Mouse (Mus musculus): ENCODE data around the gene Enkd1. TPM values are rescaled to one million over a fixed set of nuclear protein-coding genes. Genes with fewer than 3 reads are reported as not detected.

Gene Enkd1
- polyA plus RNA-seq (2014; fragmentation: Illumina TruSeq; extraction: RNeasy Lipid Tissue Mini Kit (QIAGEN cat#74804); ENCODE audit: insufficient read depth, low read depth, low replicate concordance), result 4.8 TPM

GRCm38 (mm10) chr8:105707498-105708403 is at the start of gene Enkd1, which contains the start of gene 4933405L10Rik:
Enkd1 (minus strand) TSS chr8:105708210.
4933405L10Rik (plus strand) TSS chr8:105707655.

GRCm38 (mm10) chr8:105700966-105701824 is 6.8 kb downstream of the Enkd1 start, which contains the start of the genes Acd and Pard6a:
Acd (minus strand) TSS chr8:105701102.
Pard6a (plus strand) TSS chr8:105701148.

DNA sequence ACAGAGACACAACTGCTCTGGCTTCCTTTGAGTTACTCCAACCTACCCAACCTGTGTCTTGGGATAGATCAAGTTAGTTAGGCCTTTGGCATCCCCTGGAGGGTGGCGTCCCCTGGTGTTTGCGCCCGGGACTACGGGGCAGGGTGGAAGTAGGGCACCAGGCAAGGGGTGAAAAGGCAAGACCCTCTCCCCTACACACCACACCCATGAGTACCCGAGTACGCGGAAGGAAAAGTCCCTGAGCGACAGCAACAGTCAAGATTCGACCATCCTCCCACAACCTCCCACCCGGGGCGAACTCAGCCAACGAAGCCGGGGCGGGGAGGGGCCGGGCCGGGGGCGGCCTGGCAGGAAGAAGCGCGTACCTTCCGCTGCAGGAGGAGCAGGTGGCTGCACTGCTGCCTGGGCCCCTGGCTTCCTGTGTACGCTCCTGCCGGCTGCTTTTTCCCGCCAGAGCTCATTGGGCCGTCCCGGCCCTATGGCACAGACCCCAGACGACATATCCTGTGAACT is 22.2 kb downstream of the Enkd1 start, which contains the start of gene Carmil2:
Gene Carmil2, plus strand, starts transcription at position 479 of the 513 bp plus-strand sequence.

Other genes starting within 250 kb of the Enkd1 start
- gene Tppp3, start 236.7 kb downstream of the Enkd1 start, polyA plus RNA-seq (2014; fragmentation: Illumina TruSeq; extraction: RNeasy Lipid Tissue Mini Kit (QIAGEN cat#74804); ENCODE audit: insufficient read depth, low read depth, low replicate concordance), result 588 TPM
- gene Zdhhc1, start 211.3 kb downstream of the Enkd1 start, polyA plus RNA-seq (2014; fragmentation: Illumina TruSeq; extraction: RNeasy Lipid Tissue Mini Kit (QIAGEN cat#74804); ENCODE audit: insufficient read depth, low read depth, low replicate concordance), result 33.8 TPM
- 0.74 TPM for gene Hsd11b2, start 189.5 kb downstream of the Enkd1 start, polyA plus RNA-seq (2014; fragmentation: Illumina TruSeq; extraction: RNeasy Lipid Tissue Mini Kit (QIAGEN cat#74804); ENCODE audit: insufficient read depth, low read depth, low replicate concordance)
- gene Atp6v0d1, start 142.2 kb downstream of the Enkd1 start, polyA plus RNA-seq (2014; fragmentation: Illumina TruSeq; extraction: RNeasy Lipid Tissue Mini Kit (QIAGEN cat#74804); ENCODE audit: insufficient read depth, low read depth, low replicate concordance), result 95.5 TPM
- gene Ripor1, start 103.0 kb downstream of the Enkd1 start, polyA plus RNA-seq (2014; fragmentation: Illumina TruSeq; extraction: RNeasy Lipid Tissue Mini Kit (QIAGEN cat#74804); ENCODE audit: insufficient read depth, low read depth, low replicate concordance), result 24.7 TPM
- gene Ctcf, start 71.6 kb downstream of the Enkd1 start, polyA plus RNA-seq (2014; fragmentation: Illumina TruSeq; extraction: RNeasy Lipid Tissue Mini Kit (QIAGEN cat#74804); ENCODE audit: insufficient read depth, low read depth, low replicate concordance), result 25.0 TPM
- 4.4 TPM for gene Agrp, start 70.8 kb downstream of the Enkd1 start, polyA plus RNA-seq (2014; fragmentation: Illumina TruSeq; extraction: RNeasy Lipid Tissue Mini Kit (QIAGEN cat#74804); ENCODE audit: insufficient read depth, low read depth, low replicate concordance)
- 2.7 TPM for gene Carmil2, start 21.9 kb downstream of the Enkd1 start, polyA plus RNA-seq (2014; fragmentation: Illumina TruSeq; extraction: RNeasy Lipid Tissue Mini Kit (QIAGEN cat#74804); ENCODE audit: insufficient read depth, low read depth, low replicate concordance)
- 22.3 TPM for gene Acd, start 7.1 kb downstream of the Enkd1 start, polyA plus RNA-seq (2014; fragmentation: Illumina TruSeq; extraction: RNeasy Lipid Tissue Mini Kit (QIAGEN cat#74804); ENCODE audit: insufficient read depth, low read depth, low replicate concordance)
- gene Pard6a, start 7.1 kb downstream of the Enkd1 start, polyA plus RNA-seq (2014; fragmentation: Illumina TruSeq; extraction: RNeasy Lipid Tissue Mini Kit (QIAGEN cat#74804); ENCODE audit: insufficient read depth, low read depth, low replicate concordance), result 12.1 TPM
- not detected for gene 4933405L10Rik, start 555 bp downstream of the Enkd1 start, polyA plus RNA-seq (2014; fragmentation: Illumina TruSeq; extraction: RNeasy Lipid Tissue Mini Kit (QIAGEN cat#74804); ENCODE audit: insufficient read depth, low read depth, low replicate concordance)
- 9.4 TPM for gene Gfod2, start 50.5 kb upstream of the Enkd1 start, polyA plus RNA-seq (2014; fragmentation: Illumina TruSeq; extraction: RNeasy Lipid Tissue Mini Kit (QIAGEN cat#74804); ENCODE audit: insufficient read depth, low read depth, low replicate concordance)
- gene Ranbp10, start 119.1 kb upstream of the Enkd1 start, polyA plus RNA-seq (2014; fragmentation: Illumina TruSeq; extraction: RNeasy Lipid Tissue Mini Kit (QIAGEN cat#74804); ENCODE audit: insufficient read depth, low read depth, low replicate concordance), result 7.8 TPM
- gene Tsnaxip1, start 119.5 kb upstream of the Enkd1 start, polyA plus RNA-seq (2014; fragmentation: Illumina TruSeq; extraction: RNeasy Lipid Tissue Mini Kit (QIAGEN cat#74804); ENCODE audit: insufficient read depth, low read depth, low replicate concordance), result 3.0 TPM
- 8.7 TPM for gene Cenpt, start 145.1 kb upstream of the Enkd1 start, polyA plus RNA-seq (2014; fragmentation: Illumina TruSeq; extraction: RNeasy Lipid Tissue Mini Kit (QIAGEN cat#74804); ENCODE audit: insufficient read depth, low read depth, low replicate concordance)
- gene Thap11, start 146.9 kb upstream of the Enkd1 start, polyA plus RNA-seq (2014; fragmentation: Illumina TruSeq; extraction: RNeasy Lipid Tissue Mini Kit (QIAGEN cat#74804); ENCODE audit: insufficient read depth, low read depth, low replicate concordance), result 29.0 TPM
- 73.5 TPM for gene Nutf2, start 152.4 kb upstream of the Enkd1 start, polyA plus RNA-seq (2014; fragmentation: Illumina TruSeq; extraction: RNeasy Lipid Tissue Mini Kit (QIAGEN cat#74804); ENCODE audit: insufficient read depth, low read depth, low replicate concordance)
- 11.8 TPM for gene Edc4, start 172.7 kb upstream of the Enkd1 start, polyA plus RNA-seq (2014; fragmentation: Illumina TruSeq; extraction: RNeasy Lipid Tissue Mini Kit (QIAGEN cat#74804); ENCODE audit: insufficient read depth, low read depth, low replicate concordance)
- gene Nrn1l, start 185.4 kb upstream of the Enkd1 start, polyA plus RNA-seq (2014; fragmentation: Illumina TruSeq; extraction: RNeasy Lipid Tissue Mini Kit (QIAGEN cat#74804); ENCODE audit: insufficient read depth, low read depth, low replicate concordance), result 0.93 TPM
- 11.8 TPM for gene Pskh1, start 192.2 kb upstream of the Enkd1 start, polyA plus RNA-seq (2014; fragmentation: Illumina TruSeq; extraction: RNeasy Lipid Tissue Mini Kit (QIAGEN cat#74804); ENCODE audit: insufficient read depth, low read depth, low replicate concordance)
- 0.77 TPM for gene Ctrl, start 225.7 kb upstream of the Enkd1 start, polyA plus RNA-seq (2014; fragmentation: Illumina TruSeq; extraction: RNeasy Lipid Tissue Mini Kit (QIAGEN cat#74804); ENCODE audit: insufficient read depth, low read depth, low replicate concordance)
- 150 TPM for gene Psmb10, start 230.2 kb upstream of the Enkd1 start, polyA plus RNA-seq (2014; fragmentation: Illumina TruSeq; extraction: RNeasy Lipid Tissue Mini Kit (QIAGEN cat#74804); ENCODE audit: insufficient read depth, low read depth, low replicate concordance)
- gene Lcat, start 235.2 kb upstream of the Enkd1 start, polyA plus RNA-seq (2014; fragmentation: Illumina TruSeq; extraction: RNeasy Lipid Tissue Mini Kit (QIAGEN cat#74804); ENCODE audit: insufficient read depth, low read depth, low replicate concordance), result 1.00 TPM

All from lung, adult 10 weeks (tissue).